Comparison of ENCODE assay signal across 17 mouse cellular contexts in genomic region chr6:64114594-64114993, GRCm38 (mm10).
"Had no signal": no experiment of that assay in that cellular context is flagged by ENCODE, and none has a peak within 500 bp of the region (broad histone marks: within the 10 kb centered on the region; RNA-seq: fewer than 3 reads in every experiment).

No protein-coding gene starts in this region.

- DNase-seq: kidney, postnatal 25 days; layer of hippocampus, adult 9-11 months; liver; liver, embryonic 13.5 days; lung, embryonic 14.5 days; right cerebral cortex, postnatal 14 days; right cerebral cortex, postnatal 4 days; thymus, postnatal 25 days had no signal

- H3K27ac ChIP-seq: kidney, postnatal 0 days; layer of hippocampus, adult 2 months; limb, embryonic 10.5 days; limb, embryonic 13.5 days; liver, embryonic 13.5 days; midbrain, embryonic 10.5 days; midbrain, embryonic 13.5 days; stomach, postnatal 0 days had no signal

- H3K9me3 ChIP-seq: limb, embryonic 10.5 days; limb, embryonic 13.5 days; liver, embryonic 13.5 days; megakaryocyte, embryonic 14.5 days; midbrain, embryonic 10.5 days; midbrain, embryonic 13.5 days had no signal

- H3K36me3 ChIP-seq: limb, embryonic 10.5 days; limb, embryonic 13.5 days; liver, embryonic 13.5 days; midbrain, embryonic 10.5 days; midbrain, embryonic 13.5 days had no signal

- H3K4me1 ChIP-seq: limb, embryonic 10.5 days; liver, embryonic 13.5 days; megakaryocyte, embryonic 14.5 days; midbrain, embryonic 10.5 days; midbrain, embryonic 13.5 days had no signal

- H3K9ac ChIP-seq: limb, embryonic 13.5 days; liver, embryonic 13.5 days; lung, embryonic 14.5 days; midbrain, embryonic 13.5 days had no signal

- H3K4me3 ChIP-seq: layer of hippocampus, adult 2 months; limb, embryonic 10.5 days; limb, embryonic 13.5 days; liver, embryonic 13.5 days; megakaryocyte, embryonic 14.5 days; midbrain, embryonic 10.5 days; midbrain, embryonic 13.5 days had no signal

- H3K4me2 ChIP-seq: limb, embryonic 13.5 days; liver, embryonic 13.5 days; lung, embryonic 14.5 days; midbrain, embryonic 13.5 days had no signal

- H3K27me3 ChIP-seq: limb, embryonic 13.5 days; liver, embryonic 13.5 days; megakaryocyte, embryonic 14.5 days; midbrain, embryonic 13.5 days had no signal

- ATAC-seq: lung, postnatal 0 days; midbrain, embryonic 13.5 days had no signal
